Mouse (Mus musculus) lung, adult 2 months (tissue): ENCODE measurements around the gene Strada. TPM values are rescaled to one million over a fixed set of nuclear protein-coding genes. Genes with fewer than 3 reads are reported as not detected.
A peak's percentile ranks its signal among the peaks of the same experiment; 100 is the strongest.
"Not testable (repeated sequence)": the region's sequence is repeated elsewhere in the genome, so short reads cannot be mapped to it uniquely, and the experiment has no call there.

Source experiments
- DNase-seq: peaks from one replicate; pipeline ENCODE4 v3.0.0; 2022
- H3K4me1 ChIP-seq: fragments of 200-500 bp; 2 replicates; pipeline ENCODE4 v1.6.1; 2011; ENCODE audit warnings: low read length; ENCODE audit not compliant: control insufficient read depth, insufficient read depth
- H3K4me3 ChIP-seq: fragments of 200-500 bp; replicated peaks from 2 replicates; pipeline ENCODE3; 2011; ENCODE audit warnings: low read depth, mild to moderate bottlenecking, control low read depth, low read length; ENCODE audit errors: extremely low read depth
- CTCF ChIP-seq: fragments of 200-500 bp; IDR thresholded peaks from 2 replicates; pipeline ENCODE4 v1.5.1; 2011; ENCODE audit warnings: mild to moderate bottlenecking, low read length, control low read depth; ENCODE audit not compliant: insufficient read depth
- POLR2A ChIP-seq: fragments of 200-500 bp; IDR thresholded peaks from 2 replicates; pipeline ENCODE4 v1.6.1; 2011; ENCODE audit warnings: low read depth, mild to moderate bottlenecking, control low read depth, low read length, borderline replicate concordance; ENCODE audit errors: extremely low read depth
- WGBS: fragments of 180-500 bp; shearing (Covaris S2); methylation state at CpG from one replicate; pipeline ENCODE4 v1.1.7; 2018; 5-methylcytosine and 5-hydroxymethylcytosine counted together
- polyA plus RNA-seq: library from polyadenylated mRNA; depleted of rRNA; stranded (reverse); fragments of >200 nt; gene quantifications from 2 replicates; pipeline ENCODE4 v1.2.3, GENCODE M21; 2012; rRNA removed

Gene Strada
- 24.5 and 33.3 TPM in 2 replicates for polyA plus RNA-seq

DNA sequence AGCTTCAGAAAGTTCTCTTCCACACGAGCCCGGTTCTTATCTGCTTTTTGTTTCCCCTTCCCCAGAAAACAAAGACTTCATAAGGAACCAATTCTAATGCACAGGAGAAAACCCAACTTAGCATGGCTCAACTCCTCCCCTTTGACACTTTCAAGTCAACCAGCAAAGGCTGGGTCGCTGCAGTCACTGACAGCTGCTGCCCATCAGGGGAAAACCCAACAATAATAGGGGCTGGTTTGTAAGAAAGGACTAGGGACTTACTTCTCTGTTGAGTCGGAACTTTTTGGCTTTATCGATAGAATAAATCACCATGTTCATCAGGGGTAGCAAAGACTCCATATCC, at the start of gene Strada:
TSS of gene Strada (minus strand) at position 46 of the 343 bp plus-strand sequence.
- WGBS = 46% methylated on average over 5 of the region's 5 CpGs
- TF ChIP-seq POLR2A (no peak), CTCF (no peak)
- DNase-seq = no peak
- Histone ChIP-seq H3K4me3 (no peak within 1 kb of the TSS), H3K4me1 (no peaks in the 10 kb centered on the region)

DNA sequence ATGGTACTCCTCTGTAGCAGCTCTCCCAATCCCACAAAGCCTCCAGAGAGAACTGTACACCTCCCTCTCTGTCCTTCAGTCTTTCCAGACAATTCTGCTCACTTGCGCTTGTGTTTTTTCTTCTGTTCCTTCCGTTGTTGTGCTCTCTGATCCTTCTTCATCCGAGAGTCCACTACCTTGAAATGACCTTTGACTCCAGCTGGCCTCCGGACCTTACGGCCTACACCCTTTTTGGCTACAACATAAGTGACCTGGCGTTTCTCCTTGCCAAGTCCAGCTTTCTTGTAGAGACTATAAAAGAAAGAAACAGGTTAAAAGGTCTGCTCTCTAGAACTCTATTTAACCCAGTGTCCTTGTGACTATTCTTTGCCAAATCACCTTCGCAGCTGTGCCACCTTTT, 47.4 kb upstream of the Strada start:
- H3K4me1 ChIP-seq = no peaks in the 10 kb centered on the region
- WGBS = 84% methylated on average over 7 of the region's 7 CpGs
- H3K4me3 ChIP-seq = no peak overlapping the region
- no peak for TF ChIP-seq CTCF
- TF ChIP-seq POLR2A = no peak
- DNase-seq = no peak

DNA sequence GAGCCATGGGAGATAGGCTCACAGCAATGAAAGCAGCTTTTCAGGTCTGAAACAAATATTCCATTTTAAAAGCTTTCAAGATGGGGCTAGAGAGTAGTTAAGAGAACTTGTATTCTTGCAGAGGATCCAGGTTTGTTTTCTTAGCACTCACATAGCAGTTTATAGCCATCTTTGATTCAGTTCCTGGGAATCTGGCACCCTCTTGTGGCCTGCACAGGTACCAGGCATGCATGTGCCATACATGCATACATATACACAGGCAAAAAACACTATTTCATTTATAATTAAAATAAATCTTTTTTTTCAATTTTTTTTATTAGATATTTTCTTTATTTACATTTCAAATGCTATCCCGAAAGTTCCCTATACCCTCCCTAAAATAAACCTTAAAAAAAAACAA, 44.9 kb upstream of the Strada start:
- WGBS = 95% methylated on average over 1 of the region's 1 CpGs
- no peak for DNase-seq
- Histone ChIP-seq H3K4me3 (no peak overlapping the region), H3K4me1 (no peaks in the 10 kb centered on the region)
- TF ChIP-seq CTCF (peak; percentile 29; the same call in 1 of the 2 replicates), POLR2A (no peak)

DNA sequence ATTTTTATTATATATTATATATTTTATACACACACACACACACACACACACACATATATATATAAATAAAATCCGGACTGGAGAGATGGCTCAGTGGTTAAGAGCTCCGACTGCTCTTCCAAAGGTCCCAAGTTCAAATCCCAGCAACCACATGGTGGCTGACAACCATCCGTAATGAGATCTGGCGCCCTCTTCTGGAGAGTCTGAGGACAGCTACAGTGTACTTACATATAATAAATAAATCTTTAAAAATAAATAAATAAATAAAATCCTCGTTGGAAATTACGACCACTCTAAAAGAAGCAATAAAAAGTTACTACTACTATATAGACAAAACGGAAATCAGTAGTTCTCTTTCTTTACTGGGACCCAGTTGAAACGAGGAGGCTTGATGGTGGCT, 32.0 kb upstream of the Strada start:
- 81% methylated on average over 8 of the region's 8 CpGs for WGBS
- not testable (repeated sequence) for H3K4me3 ChIP-seq, DNase-seq, H3K4me1 ChIP-seq

DNA sequence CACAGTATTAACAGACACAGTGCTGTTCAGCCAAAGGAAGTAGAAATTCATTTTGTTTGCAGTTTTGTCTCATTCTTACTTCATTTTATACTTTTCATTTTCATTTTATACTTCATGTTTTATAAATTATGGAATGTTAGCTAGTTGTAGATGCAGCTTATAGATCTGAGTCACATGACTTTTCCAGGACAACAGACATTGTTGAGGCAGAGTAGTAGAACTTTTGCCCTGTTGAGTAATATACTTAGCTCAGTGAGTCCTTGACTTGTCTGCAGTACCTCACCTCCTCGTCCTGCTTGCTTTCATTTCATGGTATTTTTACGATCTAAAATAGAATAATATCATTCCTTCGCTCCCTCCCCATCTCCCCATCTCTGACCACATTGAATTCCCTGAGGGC, 18.6 kb upstream of the Strada start:
- WGBS = 73% methylated on average over 3 of the region's 3 CpGs
- no peak for TF ChIP-seq CTCF
- DNase-seq = no peak
- Histone ChIP-seq H3K4me1 (peaks cover 9% of the 10 kb centered on the region), H3K4me3 (no peak overlapping the region)

DNA sequence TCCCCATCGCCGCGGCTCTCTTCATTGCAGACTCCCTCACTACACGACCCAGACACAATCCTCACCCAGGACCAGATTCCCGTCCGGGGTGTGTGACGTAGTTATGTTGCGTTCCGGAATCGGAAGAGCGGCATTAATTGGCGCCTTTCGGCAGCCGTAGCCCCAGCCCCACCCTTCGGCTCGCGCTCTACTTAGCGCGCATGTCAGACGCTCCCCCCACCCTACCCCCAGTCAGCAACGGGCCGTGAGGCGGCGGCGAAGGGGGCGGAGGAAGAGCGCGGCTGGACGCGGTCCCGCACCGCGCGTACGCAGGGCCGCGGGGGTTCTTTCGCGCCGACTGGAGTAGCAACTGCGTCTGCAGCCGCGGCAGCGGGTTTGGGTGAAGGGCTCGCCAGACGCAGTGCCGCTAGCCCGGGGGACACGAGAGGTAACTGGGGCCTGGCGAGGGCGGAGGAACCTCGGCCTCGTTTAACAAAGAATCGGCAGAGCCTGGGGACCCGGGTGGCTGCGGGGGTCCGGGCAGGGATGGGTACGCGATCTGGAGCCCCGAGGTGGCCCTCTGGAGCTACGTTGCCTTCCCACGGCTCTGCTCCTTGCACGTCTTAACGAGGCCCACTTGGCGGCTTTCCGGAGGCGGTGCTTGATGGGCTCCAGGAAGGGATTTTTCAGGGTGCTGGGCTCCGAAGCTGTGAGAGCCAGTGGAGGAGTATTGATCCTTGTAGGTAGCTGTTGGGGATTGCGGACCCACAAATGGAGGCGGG, 14.9 kb upstream of the Strada start, which contains the start of gene Ddx42:
TSS of gene Ddx42 (plus strand) at position 197 of the 761 bp plus-strand sequence.
- peaks cover 5% of the 10 kb centered on the region for H3K4me1 ChIP-seq
- DNase-seq = peak; percentile 87
- H3K4me3 ChIP-seq = peak within 1 kb of the TSS; percentile 93
- under 1% methylated on average over 70 of the region's 70 CpGs for WGBS
- TF ChIP-seq POLR2A (peak; percentile 66; the same call in 1 of the 2 replicates), CTCF (no peak)

DNA sequence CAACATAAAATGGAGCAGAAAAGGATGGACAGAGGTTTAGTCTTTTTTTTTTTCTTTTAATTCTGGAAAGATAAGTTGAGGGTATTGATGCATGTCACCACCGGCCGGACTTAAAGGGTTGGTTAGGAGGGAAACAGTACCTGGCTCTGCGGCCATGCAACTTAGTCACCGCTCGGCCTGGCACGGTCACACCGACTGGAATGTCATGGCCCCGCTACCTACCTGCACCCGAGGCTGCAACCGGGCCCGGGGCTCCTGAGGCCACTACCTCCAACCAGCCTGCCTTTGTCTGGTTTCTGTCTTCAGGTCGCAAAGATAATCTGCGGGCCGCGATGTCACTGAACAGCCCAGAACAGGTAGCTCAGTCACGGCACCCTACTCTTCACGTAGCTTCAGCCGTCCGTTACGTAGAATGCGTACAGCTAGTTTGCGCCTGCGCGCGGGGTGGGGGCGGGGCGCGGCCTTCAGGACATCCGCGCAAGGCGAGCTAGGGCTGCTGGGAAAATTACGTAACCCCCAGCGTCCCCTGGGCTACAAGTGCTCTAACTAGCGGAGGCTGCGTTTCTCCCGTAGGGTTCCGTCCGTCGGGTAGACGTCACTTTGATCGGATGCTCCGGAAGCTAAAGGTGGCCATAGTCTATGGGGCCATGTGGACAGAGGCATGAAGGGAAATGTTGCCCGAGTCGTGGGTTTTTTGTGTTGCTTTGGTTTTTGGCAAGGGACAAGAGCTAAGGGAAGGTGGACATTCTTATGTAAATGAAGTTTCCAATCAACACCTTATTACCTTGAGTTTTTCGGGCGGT, 14.2 kb upstream of the Strada start, which contains the start of gene Ccdc47:
TSS of gene Ccdc47 (minus strand) at position 418 of the 803 bp plus-strand sequence.
- Histone ChIP-seq H3K4me1 (peaks cover 5% of the 10 kb centered on the region), H3K4me3 (peak within 1 kb of the TSS; percentile 93)
- peak; percentile 88 for DNase-seq
- TF ChIP-seq POLR2A (peak; percentile 80; the same call in 1 of the 2 replicates), CTCF (no peak)
- WGBS = under 1% methylated on average over 46 of the region's 46 CpGs

DNA sequence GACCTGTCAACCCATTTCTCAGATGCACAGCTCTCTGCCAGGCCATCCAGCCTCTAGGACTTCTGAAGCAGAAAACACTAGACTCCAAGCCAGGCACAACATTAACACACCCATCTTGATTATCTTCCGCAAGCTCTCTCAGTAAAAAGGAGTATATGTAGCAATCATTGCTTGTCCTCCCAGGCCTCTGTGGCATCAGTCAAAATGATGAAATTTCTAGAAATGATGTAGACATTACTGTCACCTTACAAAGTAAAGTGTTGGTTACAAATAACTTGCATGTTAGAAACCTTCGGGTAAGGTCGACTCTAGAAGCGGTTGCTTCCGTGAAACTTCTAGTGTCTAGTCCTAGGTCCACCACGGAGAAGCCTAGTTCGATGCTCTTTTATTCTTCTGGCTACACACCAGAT, 13.5 kb upstream of the Strada start:
- peaks cover 5% of the 10 kb centered on the region for H3K4me1 ChIP-seq
- DNase-seq = no peak
- peak overlapping the region; percentile 93 for H3K4me3 ChIP-seq
- no peak for TF ChIP-seq CTCF
- TF ChIP-seq POLR2A = no peak
- 13% methylated on average over 7 of the region's 7 CpGs for WGBS

DNA sequence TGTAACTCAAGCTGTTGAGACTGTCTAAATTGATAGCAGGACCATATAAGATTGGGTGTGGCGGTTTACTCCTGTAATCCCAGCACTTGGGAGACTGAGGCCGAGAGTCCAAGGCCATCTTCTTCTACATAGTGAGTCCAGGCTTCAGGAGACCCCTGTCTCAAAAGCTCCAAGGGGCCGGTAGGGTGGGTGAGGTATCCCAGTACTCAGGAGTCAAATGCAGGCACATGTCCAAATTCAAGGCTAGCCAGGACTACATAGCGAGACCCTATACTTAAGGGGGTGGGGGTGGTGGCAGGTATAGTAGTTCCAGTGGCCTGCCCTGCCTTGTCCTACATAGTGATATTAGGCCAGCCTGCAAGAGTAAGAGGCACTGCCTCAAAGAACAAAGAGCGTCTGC, 12.9 kb upstream of the Strada start:
- DNase-seq = no peak
- no peak for TF ChIP-seq CTCF
- TF ChIP-seq POLR2A = no peak
- peaks cover 5% of the 10 kb centered on the region for H3K4me1 ChIP-seq
- no peak overlapping the region for H3K4me3 ChIP-seq
- WGBS = 71% methylated on average over 5 of the region's 5 CpGs

DNA sequence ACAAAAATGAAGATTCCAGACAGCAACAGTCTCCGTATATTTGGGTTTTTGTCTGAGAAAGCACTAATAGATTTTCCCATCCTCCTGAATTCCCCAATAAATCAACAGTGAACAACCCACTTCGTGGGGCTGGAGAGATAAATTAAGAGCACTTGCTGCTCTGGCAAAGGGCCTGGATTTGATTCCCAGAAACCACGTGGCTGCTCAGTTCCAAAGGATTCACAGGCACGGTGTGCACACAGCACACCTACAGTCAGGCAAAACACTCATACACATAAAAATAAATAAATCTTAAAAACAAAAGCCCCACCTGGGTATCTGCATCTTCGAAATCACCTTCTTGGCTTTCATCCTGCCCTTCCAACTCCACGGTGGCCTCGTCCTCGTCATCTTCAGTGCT, 10.8 kb upstream of the Strada start:
- DNase-seq = no peak
- TF ChIP-seq POLR2A (no peak), CTCF (no peak)
- Histone ChIP-seq H3K4me3 (no peak overlapping the region), H3K4me1 (peaks cover 2% of the 10 kb centered on the region)
- WGBS = 70% methylated on average over 8 of the region's 8 CpGs
